Mouse (Mus musculus) stomach, postnatal 0 days (tissue): ENCODE measurements around the gene Cpped1.

ENCODE experiments used
- CTCF ChIP-seq: IDR thresholded peaks from 2 replicates; pipeline ENCODE4 v1.5.1; 2016; ENCODE audit warnings: antibody characterized with exemption, low read depth, mild to moderate bottlenecking, moderate library complexity
- EP300 ChIP-seq: optimal IDR thresholded peaks from 2 replicates; pipeline ENCODE3; 2016; ENCODE audit warnings: antibody characterized with exemption

- no peak for TF ChIP-seq CTCF
- no peak for TF ChIP-seq EP300
Observed at GRCm38 (mm10) chr16:11776528-11776927, 132.7 kb downstream of the Cpped1 start.
